Mouse (Mus musculus): Measurements from ENCODE around the gene Thtpa.

Gene Thtpa

DNA sequence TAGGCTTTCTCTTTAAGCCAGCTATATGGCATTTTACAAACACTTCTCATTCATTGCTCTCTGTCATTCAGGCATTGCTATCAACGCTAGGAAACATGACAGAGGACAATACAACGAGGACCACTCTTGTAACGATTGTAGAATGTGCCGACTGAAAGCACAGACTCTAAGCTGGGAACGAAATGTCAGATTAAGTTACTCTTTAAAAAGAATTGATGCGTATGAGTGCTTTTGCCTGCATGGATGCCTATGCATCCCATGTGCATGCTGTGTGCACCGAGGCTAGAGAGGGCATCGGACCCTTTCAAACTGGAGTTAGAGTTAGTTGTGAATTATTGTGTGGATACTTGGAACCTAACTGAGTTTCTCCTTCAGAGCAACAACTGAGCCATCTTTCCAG lies 41.1 kb downstream of the Thtpa start:
- no peak for DNase-seq (ENCODE audit: low read depth, low spot score)

DNA sequence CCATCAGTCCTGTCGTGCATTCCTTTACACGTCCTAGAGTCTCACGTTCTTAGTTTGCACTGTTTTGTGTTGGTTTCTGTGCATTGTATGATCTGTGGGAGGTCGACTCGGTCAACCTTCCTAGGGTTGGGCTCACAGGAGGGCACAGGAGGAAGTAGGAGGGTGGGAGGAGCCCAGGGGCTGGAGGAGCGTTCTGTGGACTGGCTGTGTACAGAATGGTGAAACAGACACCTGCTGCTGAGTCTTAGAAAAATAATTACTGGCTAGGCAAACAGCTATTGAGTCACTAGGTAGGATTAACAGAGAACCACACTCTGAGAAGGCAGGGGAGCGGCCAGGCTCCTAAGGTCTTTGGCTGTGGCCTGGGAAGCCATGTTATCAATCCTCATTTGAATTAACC lies 44.7 kb downstream of the Thtpa start:
- DNase-seq (ENCODE audit: low read depth, low spot score), result no peak

DNA sequence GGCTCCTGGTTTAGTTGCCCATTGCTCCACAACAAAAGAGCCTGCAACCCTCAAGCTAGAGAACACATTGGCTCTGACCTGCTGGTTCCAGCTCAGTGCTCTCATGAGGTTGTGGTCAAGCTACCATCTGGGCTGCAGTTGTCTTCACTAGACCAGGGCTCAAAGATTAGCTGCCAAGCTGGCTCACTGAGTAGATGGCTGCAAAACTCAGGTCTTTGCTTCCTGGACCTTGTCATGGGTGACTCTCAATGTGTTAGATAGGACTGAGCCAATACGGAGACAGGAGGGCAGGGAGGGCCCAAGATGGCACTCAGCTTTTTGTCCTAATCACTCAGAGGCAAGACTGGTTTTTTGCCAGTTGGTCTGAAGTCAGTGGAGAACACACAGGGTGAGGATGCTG lies 51.7 kb downstream of the Thtpa start:
- DNase-seq (ENCODE audit: low read depth, low spot score), result no peak

DNA sequence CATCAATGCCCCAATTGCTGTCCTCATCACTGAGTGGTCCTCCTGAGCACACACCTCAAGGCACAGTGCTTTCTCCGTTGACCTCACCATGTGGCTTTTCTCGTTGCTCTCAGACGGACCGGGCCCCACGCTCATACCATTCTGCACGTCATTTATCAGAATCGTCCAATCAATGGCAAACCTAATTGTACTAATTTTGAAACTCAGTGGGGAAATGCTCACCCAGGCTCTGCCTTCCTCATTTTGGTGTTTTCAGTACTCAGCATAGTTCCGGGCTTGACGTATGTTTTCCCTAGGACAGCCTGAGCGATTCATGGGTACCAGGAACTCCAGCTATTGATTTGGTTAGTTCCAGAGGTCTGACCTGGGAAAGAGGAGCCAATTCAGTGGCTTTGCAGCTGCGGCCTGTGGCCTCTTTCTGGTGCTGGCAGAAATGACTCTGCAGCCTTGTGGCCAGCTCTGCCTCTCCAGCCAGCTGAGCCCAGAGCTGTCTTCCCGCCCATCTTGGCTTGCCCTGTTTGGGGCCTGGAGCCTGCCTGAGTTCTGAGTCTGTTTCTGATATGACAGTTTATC lies 52.3 kb downstream of the Thtpa start:
- no peak for DNase-seq (ENCODE audit: low read depth, low spot score)

DNA sequence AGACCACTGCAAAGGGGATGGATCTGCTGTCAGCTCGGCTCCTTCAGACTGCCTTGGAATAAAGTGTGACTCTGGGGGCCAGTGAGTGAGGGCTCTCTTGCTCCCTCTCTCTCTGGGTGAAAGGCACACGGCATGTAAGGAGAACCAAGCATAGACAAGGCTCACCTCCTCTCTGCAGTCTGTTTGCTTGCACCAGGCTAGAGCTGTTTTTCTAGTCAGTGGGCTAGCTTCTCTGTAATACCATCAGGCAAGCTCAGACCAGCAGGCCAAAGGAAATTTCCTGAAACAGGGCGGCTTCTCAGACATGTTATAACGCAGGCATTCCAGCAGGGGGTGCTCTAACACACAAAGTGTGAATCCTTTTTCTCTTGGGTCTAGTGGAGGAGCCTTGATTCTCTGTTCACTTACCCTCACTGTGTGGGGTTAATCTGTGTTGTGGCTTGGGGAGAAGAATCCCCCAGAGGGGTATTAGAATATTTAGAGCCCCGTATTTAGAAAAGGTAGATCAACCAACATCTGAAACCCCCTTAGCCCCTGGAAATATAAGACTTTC lies 53.9 kb downstream of the Thtpa start:
- peak; percentile 42 for DNase-seq (ENCODE audit: low read depth, low spot score)

All from embryo, embryonic 11.5 days (tissue).